Mouse (Mus musculus): ENCODE measurements at regions not wholly inside any gene's neighbourhood (a gene's known extent, or its start where the extent isn't known, plus 50 kb on each side); places are given as distances from the start of the nearest gene placed in this dataset.

DNA sequence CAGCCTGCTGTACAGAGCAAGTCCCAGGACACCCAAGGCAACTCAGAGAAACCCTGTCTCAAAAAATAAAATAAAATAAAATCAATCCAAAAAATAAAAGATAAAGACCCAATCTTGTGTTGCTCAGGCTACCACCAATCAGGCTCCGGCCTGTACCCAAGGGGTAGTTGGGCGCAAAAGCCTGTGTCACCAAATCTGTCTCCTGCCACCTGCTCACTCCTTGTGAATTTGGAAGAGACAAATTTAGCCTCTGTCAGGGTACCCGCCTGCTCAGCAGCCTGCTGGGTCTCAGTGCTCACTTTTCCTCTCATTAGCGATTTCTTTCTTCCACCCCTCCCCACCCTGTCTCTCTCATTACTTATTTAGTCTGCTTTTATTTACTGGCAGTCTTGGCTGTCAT is 54.6 kb downstream of the Sox4 start:
- H3K27me3 ChIP-seq (ENCODE audit: control insufficient read depth in 1 of 2, insufficient read depth in 2 of 2, low read length in 2 of 2) = no peaks in the 10 kb centered on the region
- H3K79me2 ChIP-seq (ENCODE audit: control insufficient read depth, insufficient read depth, low read length, poor library complexity) = no peaks in the 10 kb centered on the region
- no peaks in the 10 kb centered on the region for H3K36me3 ChIP-seq (ENCODE audit: control insufficient read depth in 1 of 2, insufficient read depth in 2 of 2, low read length in 2 of 2)
- no peak for TF ChIP-seq POLR2AphosphoS2 (IDR thresholded peaks at IDR 0.05; ENCODE audit: low read length)
- no peak for TF ChIP-seq BHLHE40 (IDR thresholded peaks at IDR 0.05; ENCODE audit: borderline replicate concordance, low read depth, low read length)
- no peak for TF ChIP-seq MAX (IDR thresholded peaks at IDR 0.05; ENCODE audit: low read length)
- no peak for TF ChIP-seq NRF1 (IDR thresholded peaks at IDR 0.05; ENCODE audit: insufficient read depth, low read depth, low read length, poor library complexity, severe bottlenecking)
- TF ChIP-seq UBTF (IDR thresholded peaks at IDR 0.05; ENCODE audit: borderline replicate concordance, insufficient read depth, low read depth, low read length) = no peak
- TF ChIP-seq E2F4 (IDR thresholded peaks at IDR 0.05; ENCODE audit: borderline replicate concordance, low read depth, low read length) = no peak
- TF ChIP-seq NELFE (IDR thresholded peaks at IDR 0.05; ENCODE audit: low read depth, low read length) = no peak
- TF ChIP-seq TAL1 (IDR thresholded peaks at IDR 0.05; ENCODE audit: low read length) = no peak
- TF ChIP-seq TCF12 (IDR thresholded peaks at IDR 0.05; ENCODE audit: low read depth, low read length) = no peak
- no peak for TF ChIP-seq SMC3 (IDR thresholded peaks at IDR 0.05; ENCODE audit: low read depth, low read length)
- no peak for TF ChIP-seq MXI1 (IDR thresholded peaks at IDR 0.05; ENCODE audit: low read depth, low read length)
- TF ChIP-seq HCFC1 (IDR thresholded peaks at IDR 0.05; ENCODE audit: low read depth, low read length) = no peak
- TF ChIP-seq EP300 (IDR thresholded peaks at IDR 0.05; ENCODE audit: low read depth in 1 of 2, low read length in 2 of 2) = no peak
- no peak for TF ChIP-seq MAFK (IDR thresholded peaks at IDR 0.05; ENCODE audit: borderline replicate concordance, low read depth, low read length)
- TF ChIP-seq POLR2AphosphoS5 (IDR thresholded peaks at IDR 0.05; ENCODE audit: borderline replicate concordance, low read depth, low read length) = no peak
- TF ChIP-seq GATA1 (IDR thresholded peaks at IDR 0.05; ENCODE audit: low read depth, low read length) = no peak
- no peak for TF ChIP-seq ZNF384 (IDR thresholded peaks at IDR 0.05; ENCODE audit: low read depth, low read length)
- no peak for TF ChIP-seq MAZ (IDR thresholded peaks at IDR 0.05; ENCODE audit: low read depth, low read length)
- no peak for DNase-seq (ENCODE audit: low read depth, low spot score)
- no peaks in the 10 kb centered on the region for H3K4me1 ChIP-seq (ENCODE audit: control insufficient read depth in 1 of 2, insufficient read depth in 2 of 2, low read length in 2 of 2)
- H3K9me3 ChIP-seq (replicated peaks; ENCODE audit: insufficient read depth, low read length) = no peaks in the 10 kb centered on the region
- no peak overlapping the region for H3K9ac ChIP-seq (ENCODE audit: control insufficient read depth, low read depth, low read length, poor library complexity, severe bottlenecking)
- H3K27ac ChIP-seq (ENCODE audit: control insufficient read depth, low read depth, low read length) = no peak overlapping the region
- H3K4me3 ChIP-seq (ENCODE audit: control insufficient read depth in 1 of 2, insufficient read depth in 1 of 2, low read depth in 2 of 2, low read length in 2 of 2) = no peak overlapping the region

GRCm38 (mm10) chr13:28892896-28893295 is 60.6 kb downstream of the Sox4 start:
- no peaks in the 10 kb centered on the region for H3K36me3 ChIP-seq (ENCODE audit: control insufficient read depth in 1 of 2, insufficient read depth in 2 of 2, low read length in 2 of 2)
- H3K4me1 ChIP-seq (ENCODE audit: control insufficient read depth in 1 of 2, insufficient read depth in 2 of 2, low read length in 2 of 2) = no peaks in the 10 kb centered on the region
- H3K4me3 ChIP-seq (ENCODE audit: control insufficient read depth in 1 of 2, insufficient read depth in 1 of 2, low read depth in 2 of 2, low read length in 2 of 2) = no peak overlapping the region
- TF ChIP-seq POLR2AphosphoS2 (IDR thresholded peaks at IDR 0.05; ENCODE audit: low read length) = no peak
- no peak for TF ChIP-seq RAD21 (IDR thresholded peaks at IDR 0.05; ENCODE audit: low read depth, low read length)
- no peak for TF ChIP-seq SMC3 (IDR thresholded peaks at IDR 0.05; ENCODE audit: low read depth, low read length)
- TF ChIP-seq NELFE (IDR thresholded peaks at IDR 0.05; ENCODE audit: low read depth, low read length) = no peak
- no peak for DNase-seq (ENCODE audit: low read depth, low spot score)
- no peaks in the 10 kb centered on the region; a peak in 1 of 4 replicates for H3K27me3 ChIP-seq (ENCODE audit: control insufficient read depth in 1 of 2, insufficient read depth in 2 of 2, low read length in 2 of 2)
- H3K27ac ChIP-seq (ENCODE audit: control insufficient read depth, low read depth, low read length) = no peak overlapping the region
- no peak overlapping the region for H3K9ac ChIP-seq (ENCODE audit: control insufficient read depth, low read depth, low read length, poor library complexity, severe bottlenecking)
- H3K9me3 ChIP-seq (replicated peaks; ENCODE audit: insufficient read depth, low read length) = no peaks in the 10 kb centered on the region
- H3K79me2 ChIP-seq (ENCODE audit: control insufficient read depth, insufficient read depth, low read length, poor library complexity) = no peaks in the 10 kb centered on the region

All from MEL (cell line).